Mouse (Mus musculus) stomach, postnatal 0 days (tissue): Measurements from ENCODE around the gene Ptcra.

Source experiments
- CTCF ChIP-seq: IDR thresholded peaks from 2 replicates; pipeline ENCODE4 v1.5.1; 2016; ENCODE audit warnings: antibody characterized with exemption, low read depth, mild to moderate bottlenecking, moderate library complexity
- EP300 ChIP-seq: optimal IDR thresholded peaks from 2 replicates; pipeline ENCODE3; 2016; ENCODE audit warnings: antibody characterized with exemption

DNA sequence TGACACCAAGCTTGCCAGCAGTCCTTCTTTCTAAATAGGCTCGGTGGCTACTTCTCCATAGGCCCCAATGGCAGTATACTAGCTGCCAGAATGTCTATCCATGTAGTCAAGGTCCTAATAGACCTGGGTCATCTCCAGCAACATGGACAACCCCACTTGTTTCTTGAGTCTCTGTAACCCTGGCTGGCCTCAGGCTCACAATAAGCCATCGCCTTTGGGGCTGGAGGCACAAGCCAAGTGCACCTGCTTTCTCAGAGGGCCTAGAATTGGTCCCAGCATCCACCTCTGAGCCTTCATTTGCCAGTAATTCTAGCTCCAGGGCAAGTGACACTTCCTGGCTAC lies 10.6 kb upstream of the Ptcra start:
- no peak for TF ChIP-seq EP300
- no peak for TF ChIP-seq CTCF
